Mouse (Mus musculus): ENCODE measurements around the gene Nos1ap.

- TF ChIP-seq MYOD1 (IDR thresholded peaks at IDR 0.05; ENCODE audit: control insufficient read depth, insufficient read length, low read depth) = no peak
- TF ChIP-seq CTCF (IDR thresholded peaks at IDR 0.05; ENCODE audit: control insufficient read depth, insufficient read depth, insufficient read length) = no peak
- no peak for TF ChIP-seq CEBPB (IDR thresholded peaks at IDR 0.05; ENCODE audit: low read depth)
- TF ChIP-seq FOSL1 (IDR thresholded peaks at IDR 0.05; ENCODE audit: insufficient read depth, low read length, poor library complexity, severe bottlenecking) = no peak
- no peak for TF ChIP-seq MYOG (IDR thresholded peaks at IDR 0.05; ENCODE audit: control insufficient read depth, extremely low read depth, insufficient read length)
- no peak for TF ChIP-seq MAX (IDR thresholded peaks at IDR 0.05)
Measured at GRCm38 (mm10) chr1:170638941-170639340, 49.3 kb upstream of the Nos1ap start.

Measured in C2C12 (cell line).